Mouse (Mus musculus) ES-Bruce4 (cell line): ENCODE data around the gene Lca5.

ENCODE experiments used
- CTCF ChIP-seq: IDR thresholded peaks from one replicate; pipeline ENCODE4 v1.8.1; 2011; ENCODE audit warnings: low read depth, low read length
- EP300 ChIP-seq: IDR thresholded peaks from 2 replicates; pipeline ENCODE4 v1.6.1; 2011; ENCODE audit warnings: low read depth, low read length; ENCODE audit not compliant: insufficient read depth
- POLR2A ChIP-seq: IDR thresholded peaks from one replicate; pipeline ENCODE4 v1.8.1; 2011; ENCODE audit warnings: low read length; ENCODE audit not compliant: insufficient read depth

DNA sequence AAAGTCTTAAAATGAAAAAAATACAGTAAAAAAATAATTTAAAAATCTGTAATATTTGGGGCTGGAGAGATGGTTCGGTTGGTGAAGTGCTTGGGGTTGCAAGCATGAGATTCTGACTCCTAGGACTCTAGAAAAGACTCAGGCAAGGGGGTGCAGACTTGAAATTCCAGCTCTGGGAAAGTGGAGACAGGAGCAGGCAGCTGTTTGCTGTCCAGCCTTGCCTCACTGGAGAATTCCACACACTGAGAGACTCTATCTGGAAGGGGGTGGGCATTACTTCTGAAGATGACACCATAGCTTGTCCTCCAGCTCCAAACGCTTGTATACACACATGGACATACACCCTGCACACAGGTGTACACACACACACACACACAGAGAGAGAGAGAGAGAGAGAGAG, 63.8 kb downstream of the Lca5 start:
- TF ChIP-seq CTCF (no peak), POLR2A (no peak), EP300 (no peak)
